Mouse (Mus musculus) bone marrow macrophage, adult 2 months (primary cell): ENCODE measurements at regions not wholly inside any gene's neighbourhood (a gene's known extent, or its start where the extent isn't known, plus 50 kb on each side); places are given as distances from the start of the nearest gene placed in this dataset.

Experiments used
- CTCF ChIP-seq: IDR thresholded peaks from 2 replicates; pipeline ENCODE4 v1.5.1; 2012; ENCODE audit warnings: low read depth, mild to moderate bottlenecking, low read length, moderate library complexity
- POLR2A ChIP-seq: IDR thresholded peaks from 2 replicates; pipeline ENCODE4 v1.6.1; 2012; ENCODE audit warnings: mild to moderate bottlenecking, low read depth, low read length, borderline replicate concordance

DNA sequence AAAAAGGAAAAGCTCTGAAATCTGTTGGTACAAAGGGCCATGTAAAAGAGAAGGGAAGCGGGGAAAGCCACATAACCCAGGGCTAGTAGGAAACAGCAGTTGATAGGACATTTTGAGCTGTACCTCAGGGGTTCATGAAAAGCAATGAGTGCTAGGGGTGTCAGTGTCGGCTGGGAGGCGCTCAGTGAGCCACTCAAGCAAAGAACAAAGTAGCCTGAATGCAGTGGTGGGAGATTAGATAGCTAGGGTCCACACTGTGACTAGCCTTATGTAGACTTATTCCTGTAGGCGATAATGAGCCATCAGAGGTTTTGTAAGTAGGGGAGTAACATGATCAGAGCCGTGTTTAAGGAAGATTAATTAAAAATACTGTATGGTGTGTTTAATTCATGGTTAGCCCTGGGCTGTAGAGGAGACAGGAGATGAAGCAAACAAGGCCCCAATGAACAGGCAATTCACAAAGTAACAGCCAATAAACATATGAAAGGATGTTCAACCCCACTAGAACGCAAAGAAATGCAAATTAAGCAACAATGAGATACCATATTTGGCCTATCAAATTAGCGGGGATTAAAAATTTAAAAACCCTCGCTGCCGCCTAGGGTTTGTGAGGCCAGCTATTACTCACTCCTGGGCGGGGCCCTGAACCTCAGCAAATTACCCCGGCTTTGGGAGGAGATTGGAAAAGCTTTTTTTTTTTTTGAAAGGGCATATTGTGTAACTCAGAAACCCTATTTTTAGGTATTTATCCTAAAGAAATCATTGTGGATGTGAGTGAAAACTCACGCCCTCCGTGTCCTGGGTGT is 85.1 kb upstream of the Pja1 start:
- TF ChIP-seq CTCF (no peak), POLR2A (no peak)
